Mouse (Mus musculus): ENCODE data around the gene Ttc27. TPM values are rescaled to one million over a fixed set of nuclear protein-coding genes. Genes with fewer than 3 reads are reported as not detected.

Ttc27 gene
- polyA plus RNA-seq, 1 experiment: 5.3 TPM

GRCm38 (mm10) chr17:74799865-74800264, 82.3 kb downstream of the Ttc27 start:
- Histone ChIP-seq H3K4me1 (ENCODE audit: control insufficient read depth, insufficient read depth, low read length) (no peaks in the 10 kb centered on the region), H3K27ac (ENCODE audit: insufficient read depth, low read depth, low read length) (no peak overlapping the region), H3K27me3 (replicated peaks; ENCODE audit: control insufficient read depth, insufficient read depth, low read length) (no peaks in the 10 kb centered on the region), H3K4me3 (ENCODE audit: insufficient read depth, low read depth, low read length) (no peak overlapping the region), H3K36me3 (ENCODE audit: control insufficient read depth, insufficient read depth, low read length) (no peaks in the 10 kb centered on the region; the same call in 1 of the 2 replicates)
- DNase-seq: no peak
- WGBS: 95% methylated on average over 6 of the region's 6 CpGs
- TF ChIP-seq POLR2A (IDR thresholded peaks at IDR 0.05; ENCODE audit: low read depth, low read length): no peak
- no peak for TF ChIP-seq CTCF (conservative IDR thresholded peaks at IDR 0.05; ENCODE audit: insufficient read depth, insufficient read length, low read depth, low read length)

GRCm38 (mm10) chr17:74802765-74803164, 85.2 kb downstream of the Ttc27 start:
- Histone ChIP-seq H3K27me3 (replicated peaks; ENCODE audit: control insufficient read depth, insufficient read depth, low read length) (no peaks in the 10 kb centered on the region), H3K4me3 (ENCODE audit: insufficient read depth, low read depth, low read length) (no peak overlapping the region), H3K27ac (ENCODE audit: insufficient read depth, low read depth, low read length) (no peak overlapping the region), H3K36me3 (ENCODE audit: control insufficient read depth, insufficient read depth, low read length) (no peaks in the 10 kb centered on the region; the same call in 1 of the 2 replicates), H3K4me1 (ENCODE audit: control insufficient read depth, insufficient read depth, low read length) (no peaks in the 10 kb centered on the region)
- DNase-seq: no peak
- TF ChIP-seq CTCF (conservative IDR thresholded peaks at IDR 0.05; ENCODE audit: insufficient read depth, insufficient read length, low read depth, low read length) (no peak), POLR2A (IDR thresholded peaks at IDR 0.05; ENCODE audit: low read depth, low read length) (no peak)
- WGBS: 87% methylated on average over 4 of the region's 4 CpGs

GRCm38 (mm10) chr17:74803835-74804234, 86.3 kb downstream of the Ttc27 start:
- Histone ChIP-seq H3K4me1 (ENCODE audit: control insufficient read depth, insufficient read depth, low read length) (no peaks in the 10 kb centered on the region), H3K27me3 (replicated peaks; ENCODE audit: control insufficient read depth, insufficient read depth, low read length) (no peaks in the 10 kb centered on the region), H3K36me3 (ENCODE audit: control insufficient read depth, insufficient read depth, low read length) (no peaks in the 10 kb centered on the region; the same call in 1 of the 2 replicates), H3K4me3 (ENCODE audit: insufficient read depth, low read depth, low read length) (no peak overlapping the region), H3K27ac (ENCODE audit: insufficient read depth, low read depth, low read length) (no peak overlapping the region)
- 96% methylated on average over 2 of the region's 2 CpGs for WGBS
- no peak for DNase-seq
- TF ChIP-seq CTCF (conservative IDR thresholded peaks at IDR 0.05; ENCODE audit: insufficient read depth, insufficient read length, low read depth, low read length) (no peak), POLR2A (IDR thresholded peaks at IDR 0.05; ENCODE audit: low read depth, low read length) (no peak)

DNA sequence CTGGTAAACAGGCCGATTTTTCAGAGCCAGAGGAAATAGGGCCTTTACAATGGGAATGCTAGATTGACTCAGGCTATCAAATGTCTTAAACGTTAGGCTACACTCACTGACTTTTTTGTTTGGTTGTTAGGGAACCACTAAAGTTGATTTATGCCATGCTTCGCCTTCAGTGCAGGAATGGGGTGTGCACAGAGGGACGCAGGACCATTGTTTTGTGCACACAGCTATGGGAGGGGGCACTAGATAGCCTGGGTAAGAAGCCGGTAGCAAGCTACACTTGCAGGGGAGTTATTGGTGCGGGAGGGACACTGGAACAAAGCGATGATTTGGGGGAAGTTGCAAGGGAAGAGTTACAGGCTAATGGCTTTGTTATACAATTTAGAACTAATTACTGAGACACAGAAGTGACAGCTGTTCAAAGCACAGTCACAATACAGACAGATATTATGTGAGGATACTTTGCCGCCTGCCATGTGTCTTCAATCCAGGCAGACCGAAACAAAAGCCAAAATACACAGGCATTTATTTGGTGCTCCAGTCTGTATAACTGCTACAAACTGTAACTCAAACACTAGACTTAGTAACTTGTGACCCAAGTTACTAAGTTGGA, 86.9 kb downstream of the Ttc27 start:
- Histone ChIP-seq H3K4me1 (ENCODE audit: control insufficient read depth, insufficient read depth, low read length) (no peaks in the 10 kb centered on the region), H3K27me3 (replicated peaks; ENCODE audit: control insufficient read depth, insufficient read depth, low read length) (no peaks in the 10 kb centered on the region), H3K4me3 (ENCODE audit: insufficient read depth, low read depth, low read length) (no peak overlapping the region), H3K36me3 (ENCODE audit: control insufficient read depth, insufficient read depth, low read length) (no peaks in the 10 kb centered on the region; the same call in 1 of the 2 replicates), H3K27ac (ENCODE audit: insufficient read depth, low read depth, low read length) (no peak overlapping the region)
- TF ChIP-seq CTCF (conservative IDR thresholded peaks at IDR 0.05; ENCODE audit: insufficient read depth, insufficient read length, low read depth, low read length) (no peak), POLR2A (IDR thresholded peaks at IDR 0.05; ENCODE audit: low read depth, low read length) (no peak)
- no peak for DNase-seq
- 54% methylated on average over 9 of the region's 9 CpGs for WGBS

DNA sequence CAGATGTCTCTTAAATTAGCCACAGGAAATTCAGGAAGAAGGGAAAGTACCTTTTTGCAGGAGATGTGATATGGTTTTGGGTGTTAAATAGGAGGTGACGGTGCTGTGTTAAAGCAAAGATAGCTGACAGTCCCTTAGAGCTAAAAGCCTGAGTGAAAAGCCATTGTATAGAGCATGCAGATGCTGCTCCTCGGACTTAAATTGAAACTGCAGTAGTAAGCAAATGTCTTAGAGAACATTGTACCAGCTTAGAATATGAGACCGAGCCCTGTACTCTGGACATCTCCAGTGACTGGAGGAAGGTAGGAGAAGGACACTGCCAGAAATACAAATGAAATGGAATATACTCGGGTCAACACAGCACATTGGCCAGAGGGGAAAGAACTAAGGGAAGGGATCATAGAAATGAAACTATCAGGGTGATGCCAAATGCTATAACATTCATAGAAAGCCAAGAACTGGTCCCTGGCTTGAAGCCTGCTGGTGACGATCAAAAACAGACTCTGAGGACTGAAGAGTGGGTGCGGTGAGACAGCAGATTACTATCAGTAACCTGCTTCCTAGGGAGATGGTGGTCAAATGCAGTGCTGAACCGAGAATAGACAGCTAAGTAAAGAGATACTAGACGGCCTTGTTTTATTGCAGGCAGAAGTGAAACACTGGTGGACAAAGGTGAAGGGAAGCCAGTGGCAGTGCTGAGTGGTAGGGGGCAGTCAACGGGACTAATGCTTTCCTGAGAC, 90.1 kb downstream of the Ttc27 start:
- WGBS: 70% methylated on average over 9 of the region's 9 CpGs
- no peaks in the 10 kb centered on the region for H3K27me3 ChIP-seq (replicated peaks; ENCODE audit: control insufficient read depth, insufficient read depth, low read length)
- DNase-seq: no peak
- no peak for TF ChIP-seq CTCF (conservative IDR thresholded peaks at IDR 0.05; ENCODE audit: insufficient read depth, insufficient read length, low read depth, low read length)
- no peak for TF ChIP-seq POLR2A (IDR thresholded peaks at IDR 0.05; ENCODE audit: low read depth, low read length)
- H3K36me3 ChIP-seq (ENCODE audit: control insufficient read depth, insufficient read depth, low read length): no peaks in the 10 kb centered on the region
- H3K4me3 ChIP-seq (ENCODE audit: insufficient read depth, low read depth, low read length): no peak overlapping the region
- H3K27ac ChIP-seq (ENCODE audit: insufficient read depth, low read depth, low read length): no peak overlapping the region
- no peaks in the 10 kb centered on the region for H3K4me1 ChIP-seq (ENCODE audit: control insufficient read depth, insufficient read depth, low read length)

DNA sequence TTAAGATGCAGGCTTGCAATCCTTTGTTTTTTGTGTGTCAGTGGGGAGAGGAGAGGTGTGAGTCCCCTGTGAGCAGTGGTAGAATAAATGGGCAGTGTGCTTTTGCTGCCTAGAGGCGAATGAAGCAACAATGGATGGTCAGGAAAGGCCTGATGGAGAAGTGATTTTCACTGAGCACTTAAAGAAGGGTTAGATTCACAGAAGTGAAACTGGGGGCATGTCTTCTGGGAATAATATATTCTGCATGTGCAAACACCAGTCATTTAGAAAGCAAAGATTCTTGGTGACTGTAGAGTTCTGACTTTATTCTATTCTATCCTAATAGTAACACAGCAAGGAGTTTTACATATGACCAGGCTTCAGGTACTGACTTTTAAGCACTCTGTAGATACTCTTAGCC, 90.8 kb downstream of the Ttc27 start:
- H3K4me3 ChIP-seq (ENCODE audit: insufficient read depth, low read depth, low read length): no peak overlapping the region
- no peak for DNase-seq
- 83% methylated on average over 1 of the region's 1 CpGs for WGBS

GRCm38 (mm10) chr17:74808901-74809300, 91.4 kb downstream of the Ttc27 start:
- Histone ChIP-seq H3K27ac (ENCODE audit: insufficient read depth, low read depth, low read length) (no peak overlapping the region), H3K4me1 (ENCODE audit: control insufficient read depth, insufficient read depth, low read length) (no peaks in the 10 kb centered on the region), H3K4me3 (ENCODE audit: insufficient read depth, low read depth, low read length) (no peak overlapping the region), H3K36me3 (ENCODE audit: control insufficient read depth, insufficient read depth, low read length) (no peaks in the 10 kb centered on the region), H3K27me3 (replicated peaks; ENCODE audit: control insufficient read depth, insufficient read depth, low read length) (no peaks in the 10 kb centered on the region)
- no peak for DNase-seq
- TF ChIP-seq CTCF (conservative IDR thresholded peaks at IDR 0.05; ENCODE audit: insufficient read depth, insufficient read length, low read depth, low read length) (no peak), POLR2A (IDR thresholded peaks at IDR 0.05; ENCODE audit: low read depth, low read length) (no peak)
- WGBS: 90% methylated on average over 4 of the region's 4 CpGs

More for the DNA sequence above, 90.8 kb downstream of the Ttc27 start:
- no peaks in the 10 kb centered on the region for H3K27me3 ChIP-seq (replicated peaks; ENCODE audit: control insufficient read depth, insufficient read depth, low read length)
- H3K36me3 ChIP-seq (ENCODE audit: control insufficient read depth, insufficient read depth, low read length): no peaks in the 10 kb centered on the region
- H3K27ac ChIP-seq (ENCODE audit: insufficient read depth, low read depth, low read length): no peak overlapping the region
- TF ChIP-seq CTCF (conservative IDR thresholded peaks at IDR 0.05; ENCODE audit: insufficient read depth, insufficient read length, low read depth, low read length) (no peak), POLR2A (IDR thresholded peaks at IDR 0.05; ENCODE audit: low read depth, low read length) (no peak)
- H3K4me1 ChIP-seq (ENCODE audit: control insufficient read depth, insufficient read depth, low read length): no peaks in the 10 kb centered on the region
